Mouse (Mus musculus) urinary bladder, postnatal 25 days (tissue): ENCODE measurements around the gene Tpk1.
A peak's percentile ranks its signal among the peaks of the same experiment; 100 is the strongest.

ENCODE experiments used
- DNase-seq: peaks from one replicate; pipeline ENCODE4 v3.0.0; 2022; ENCODE audit warnings: low spot score

The Tpk1 gene

GRCm38 (mm10) chr6:43665677-43666546 lies at the start of gene Tpk1:
Gene Tpk1 (minus strand): TSS chr6:43666278.
- peak; percentile 91 for DNase-seq

- DNase-seq, result no peak
Observed at GRCm38 (mm10) chr6:43702810-43703614, 36.9 kb upstream of the Tpk1 start.

- DNase-seq, result no peak
Observed at GRCm38 (mm10) chr6:43691863-43692262, 25.8 kb upstream of the Tpk1 start.

- no peak for DNase-seq
Observed at GRCm38 (mm10) chr6:43685985-43686384, 19.9 kb upstream of the Tpk1 start.

GRCm38 (mm10) chr6:43682535-43682934 lies 16.5 kb upstream of the Tpk1 start:
- DNase-seq, result no peak

GRCm38 (mm10) chr6:43678689-43679212 lies 12.7 kb upstream of the Tpk1 start:
- no peak for DNase-seq

GRCm38 (mm10) chr6:43677566-43677965 lies 11.5 kb upstream of the Tpk1 start:
- DNase-seq, result no peak

- no peak for DNase-seq
Observed at GRCm38 (mm10) chr6:43676139-43676538, 10.1 kb upstream of the Tpk1 start.

- no peak for DNase-seq
Observed at GRCm38 (mm10) chr6:43674986-43675760, 9.1 kb upstream of the Tpk1 start.

- DNase-seq, result no peak
Observed at GRCm38 (mm10) chr6:43670939-43671338, 4.9 kb upstream of the Tpk1 start.

- DNase-seq, result no peak
Observed at GRCm38 (mm10) chr6:43667681-43668080, 1.6 kb upstream of the Tpk1 start.

- no peak for DNase-seq
Observed at GRCm38 (mm10) chr6:43666611-43667400, 728 bp upstream of the Tpk1 start.

GRCm38 (mm10) chr6:43661822-43662221 lies 4.3 kb downstream of the Tpk1 start:
- DNase-seq, result no peak

- DNase-seq, result no peak
Observed at GRCm38 (mm10) chr6:43658290-43658689, 7.8 kb downstream of the Tpk1 start.

- no peak for DNase-seq
Observed at GRCm38 (mm10) chr6:43657845-43658244, 8.2 kb downstream of the Tpk1 start.

- no peak for DNase-seq
Observed at GRCm38 (mm10) chr6:43654876-43655456, 11.1 kb downstream of the Tpk1 start.

- DNase-seq, result no peak
Observed at GRCm38 (mm10) chr6:43649516-43649915, 16.6 kb downstream of the Tpk1 start.

GRCm38 (mm10) chr6:43645674-43646073 lies 20.4 kb downstream of the Tpk1 start:
- DNase-seq, result no peak

GRCm38 (mm10) chr6:43645105-43645504 lies 21.0 kb downstream of the Tpk1 start:
- DNase-seq, result no peak

GRCm38 (mm10) chr6:43643718-43644117 lies 22.4 kb downstream of the Tpk1 start:
- no peak for DNase-seq

GRCm38 (mm10) chr6:43642375-43642774 lies 23.7 kb downstream of the Tpk1 start:
- no peak for DNase-seq
